Mouse (Mus musculus) liver, embryonic 14.5 days (tissue): ENCODE measurements around the gene Irf2.

Experiments used
- CTCF ChIP-seq: IDR thresholded peaks from 2 replicates; pipeline ENCODE4 v1.5.1; 2016; ENCODE audit warnings: antibody characterized with exemption, low read depth, control low read depth
- EP300 ChIP-seq: IDR thresholded peaks from 2 replicates; pipeline ENCODE4 v1.6.1; 2016; ENCODE audit warnings: antibody characterized with exemption, low read depth

GRCm38 (mm10) chr8:46736260-46736659 lies 3.3 kb upstream of the Irf2 start:
- TF ChIP-seq CTCF (peak; percentile 71), EP300 (no peak)
